Mouse (Mus musculus) embryonic facial prominence, embryonic 14.5 days (tissue): Measurements from ENCODE around the gene Scamp3. TPM values are rescaled to one million over a fixed set of nuclear protein-coding genes. Genes with fewer than 3 reads are reported as not detected.

ENCODE experiments used
- ATAC-seq: fragments of 200-750 bp; cut with Nextera tagmentation; 2 replicates; pipeline ENCODE4 v1.8.0; 2017; ENCODE audit warnings: low read depth, moderate number of reproducible peaks, moderate TSS enrichment
- DNase-seq: peaks from one replicate; pipeline ENCODE4 v3.0.0-alpha.2; 2015; ENCODE audit warnings: low spot score
- H3K27ac ChIP-seq: fragments of 300-500 bp; sonication (generic); replicated peaks from 2 replicates; pipeline ENCODE4 v1.5.1; 2014; ENCODE audit warnings: low read depth, mild to moderate bottlenecking, low read length, moderate library complexity
- H3K27me3 ChIP-seq: fragments of 300-500 bp; sonication (generic); replicated peaks from 2 replicates; pipeline ENCODE4 v1.6.1; 2014; ENCODE audit warnings: low read length; ENCODE audit not compliant: control insufficient read depth, insufficient read depth
- H3K36me3 ChIP-seq: fragments of 300-500 bp; sonication (generic); 2 replicates; pipeline ENCODE4 v1.6.1; 2014; ENCODE audit warnings: low read length, mixed read lengths; ENCODE audit not compliant: control insufficient read depth, insufficient read depth
- H3K4me1 ChIP-seq: fragments of 300-500 bp; sonication (generic); 2 replicates; pipeline ENCODE4 v1.6.1; 2014; ENCODE audit warnings: antibody characterized with exemption, low read length; ENCODE audit not compliant: control insufficient read depth, insufficient read depth
- H3K4me2 ChIP-seq: fragments of 300-500 bp; sonication (generic); 2 replicates; pipeline ENCODE4 v1.6.1; 2014; ENCODE audit warnings: low read depth, mild to moderate bottlenecking, low read length, moderate library complexity, mixed read lengths
- H3K4me3 ChIP-seq: fragments of 300-500 bp; sonication (generic); 2 replicates; pipeline ENCODE4 v1.5.1; 2014; ENCODE audit warnings: low read depth, mild to moderate bottlenecking, low read length
- H3K9ac ChIP-seq: fragments of 300-500 bp; sonication (generic); 2 replicates; pipeline ENCODE4 v1.6.1; 2014; ENCODE audit warnings: low read depth, mild to moderate bottlenecking, low read length, moderate library complexity, mixed read lengths
- H3K9me3 ChIP-seq: fragments of 300-500 bp; sonication (generic); 2 replicates; pipeline ENCODE4 v1.6.1; 2016; ENCODE audit warnings: low read length; ENCODE audit not compliant: control insufficient read depth
- WGBS: fragments of 180-500 bp; shearing (Covaris S2); extraction: QIAGEN DNeasy Blood & Tissue Kit; methylation state at CpG from one replicate; pipeline ENCODE4 v1.1.7; 2014; 5-methylcytosine and 5-hydroxymethylcytosine counted together
- polyA plus RNA-seq: library from polyadenylated mRNA; unstranded; fragments of >200 nt; fragmentation: Nextera tagmentation; extraction: Ambion mirVana; gene quantifications from 2 replicates; pipeline ENCODE4 v1.2.1, GENCODE M21; 2014

Gene Scamp3
- polyA plus RNA-seq, 1 experiment from 2014 or later: 93.4 TPM

- H3K9ac ChIP-seq: peak overlapping the region; percentile 11; the same call in 1 of the 2 replicates
- WGBS: 34% methylated on average over 8 of the region's 8 CpGs
- ATAC-seq: no peak
- no peak overlapping the region for H3K4me2 ChIP-seq
- H3K27me3 ChIP-seq: no peaks in the 10 kb centered on the region
- H3K4me3 ChIP-seq: no peak overlapping the region
- no peak overlapping the region for H3K27ac ChIP-seq
- H3K9me3 ChIP-seq: no peaks in the 10 kb centered on the region
- peaks cover 4% of the 10 kb centered on the region; the same call in 1 of the 2 replicates for H3K4me1 ChIP-seq
- DNase-seq: no peak
- peaks cover 13% of the 10 kb centered on the region; the same call in 1 of the 2 replicates for H3K36me3 ChIP-seq
Measured at GRCm38 (mm10) chr3:89219546-89219945, 42.3 kb downstream of the Scamp3 start.

GRCm38 (mm10) chr3:89221167-89221566 lies 43.9 kb downstream of the Scamp3 start:
- H3K9me3 ChIP-seq: no peaks in the 10 kb centered on the region
- H3K9ac ChIP-seq: 0 out of 2 replicates have a peak overlapping the region, but pooled peaks have one; percentile 25
- no peak overlapping the region for H3K4me3 ChIP-seq
- H3K4me1 ChIP-seq: 0 out of 2 replicates have a peak, but pooled peaks cover 3% of the 10 kb centered on the region
- no peak for ATAC-seq
- no peak for DNase-seq
- no peak overlapping the region for H3K4me2 ChIP-seq
- peaks cover 20% of the 10 kb centered on the region for H3K36me3 ChIP-seq
- 42% methylated on average over 5 of the region's 5 CpGs for WGBS
- H3K27me3 ChIP-seq: no peaks in the 10 kb centered on the region
- no peak overlapping the region for H3K27ac ChIP-seq

GRCm38 (mm10) chr3:89224796-89225195 lies 47.5 kb downstream of the Scamp3 start:
- no peak overlapping the region for H3K9ac ChIP-seq
- WGBS: 77% methylated on average over 11 of the region's 11 CpGs
- ATAC-seq: no peak

GRCm38 (mm10) chr3:89225321-89225815 lies 48.1 kb downstream of the Scamp3 start:
- H3K9ac ChIP-seq: no peak overlapping the region
- DNase-seq: no peak

More at GRCm38 (mm10) chr3:89224796-89225195, 47.5 kb downstream of the Scamp3 start:
- no peaks in the 10 kb centered on the region for H3K27me3 ChIP-seq
- H3K4me2 ChIP-seq: 0 out of 2 replicates have a peak overlapping the region, but pooled peaks have one; percentile 67
- no peak overlapping the region for H3K27ac ChIP-seq
- H3K9me3 ChIP-seq: no peaks in the 10 kb centered on the region
- H3K36me3 ChIP-seq: peaks cover 20% of the 10 kb centered on the region
- DNase-seq: no peak
- peaks cover 18% of the 10 kb centered on the region for H3K4me1 ChIP-seq
- H3K4me3 ChIP-seq: no peak overlapping the region

GRCm38 (mm10) chr3:89225918-89226317 lies 48.6 kb downstream of the Scamp3 start:
- 0 out of 2 replicates have a peak, but pooled peaks have one; percentile 2 for ATAC-seq
- Histone ChIP-seq H3K9me3 (no peaks in the 10 kb centered on the region), H3K27ac (no peak overlapping the region), H3K4me1 (peaks cover 18% of the 10 kb centered on the region), H3K4me3 (peak overlapping the region; percentile 38; the same call in 1 of the 2 replicates), H3K27me3 (no peaks in the 10 kb centered on the region), H3K4me2 (peak overlapping the region; percentile 67), H3K36me3 (peaks cover 19% of the 10 kb centered on the region), H3K9ac (peak overlapping the region; percentile 52; the same call in 1 of the 2 replicates)
- 42% methylated on average over 4 of the region's 4 CpGs for WGBS
- DNase-seq: peak; percentile 67

More at GRCm38 (mm10) chr3:89225321-89225815, 48.1 kb downstream of the Scamp3 start:
- H3K9me3 ChIP-seq: no peaks in the 10 kb centered on the region
- peaks cover 18% of the 10 kb centered on the region for H3K4me1 ChIP-seq
- H3K27me3 ChIP-seq: no peaks in the 10 kb centered on the region
- 0 out of 2 replicates have a peak overlapping the region, but pooled peaks have one; percentile 3 for H3K4me3 ChIP-seq
- peaks cover 20% of the 10 kb centered on the region for H3K36me3 ChIP-seq
- H3K27ac ChIP-seq: no peak overlapping the region
- no peak for ATAC-seq
- H3K4me2 ChIP-seq: peak overlapping the region; percentile 67
- WGBS: 55% methylated on average over 12 of the region's 12 CpGs

- Histone ChIP-seq H3K4me3 (peak overlapping the region; percentile 38), H3K4me1 (peaks cover 18% of the 10 kb centered on the region), H3K36me3 (peaks cover 14% of the 10 kb centered on the region), H3K27ac (peak overlapping the region; percentile 71; the same call in 1 of the 2 replicates), H3K9ac (peak overlapping the region; percentile 52), H3K27me3 (no peaks in the 10 kb centered on the region), H3K4me2 (peak overlapping the region; percentile 67), H3K9me3 (no peaks in the 10 kb centered on the region)
- no peak for ATAC-seq
- 25% methylated on average over 11 of the region's 11 CpGs for WGBS
- no peak for DNase-seq
Measured at GRCm38 (mm10) chr3:89226361-89226760, 49.1 kb downstream of the Scamp3 start.

- Histone ChIP-seq H3K9me3 (no peaks in the 10 kb centered on the region), H3K27me3 (no peaks in the 10 kb centered on the region), H3K4me2 (peak within 1 kb of the TSS; percentile 67), H3K9ac (peak within 1 kb of the TSS; percentile 53), H3K4me1 (peaks cover 18% of the 10 kb centered on the region), H3K36me3 (peaks cover 11% of the 10 kb centered on the region), H3K4me3 (peak within 1 kb of the TSS; percentile 38), H3K27ac (peak within 1 kb of the TSS; percentile 86)
- 0 out of 2 replicates have a peak, but pooled peaks have one; percentile 1 for ATAC-seq
- 9% methylated on average over 9 of the region's 21 CpGs for WGBS
- no peak for DNase-seq
Measured at GRCm38 (mm10) chr3:89226900-89227299, 49.6 kb downstream of the Scamp3 start, which contains the start of gene Mtx1. Gene Mtx1 (minus strand): TSS chr3:89227088.

GRCm38 (mm10) chr3:89227307-89228179 lies 50.3 kb downstream of the Scamp3 start:
- Histone ChIP-seq H3K4me1 (peaks cover 18% of the 10 kb centered on the region), H3K27me3 (no peaks in the 10 kb centered on the region), H3K9ac (peak overlapping the region; percentile 53), H3K9me3 (no peaks in the 10 kb centered on the region), H3K36me3 (peaks cover 11% of the 10 kb centered on the region), H3K4me2 (peak overlapping the region; percentile 67), H3K27ac (peak overlapping the region; percentile 86), H3K4me3 (peak overlapping the region; percentile 38)
- peak; percentile 92 for ATAC-seq
- DNase-seq: peak; percentile 99
- 4% methylated on average over 35 of the region's 41 CpGs for WGBS
